Mouse (Mus musculus): ENCODE results near the gene Tspoap1.

The Tspoap1 gene

DNA sequence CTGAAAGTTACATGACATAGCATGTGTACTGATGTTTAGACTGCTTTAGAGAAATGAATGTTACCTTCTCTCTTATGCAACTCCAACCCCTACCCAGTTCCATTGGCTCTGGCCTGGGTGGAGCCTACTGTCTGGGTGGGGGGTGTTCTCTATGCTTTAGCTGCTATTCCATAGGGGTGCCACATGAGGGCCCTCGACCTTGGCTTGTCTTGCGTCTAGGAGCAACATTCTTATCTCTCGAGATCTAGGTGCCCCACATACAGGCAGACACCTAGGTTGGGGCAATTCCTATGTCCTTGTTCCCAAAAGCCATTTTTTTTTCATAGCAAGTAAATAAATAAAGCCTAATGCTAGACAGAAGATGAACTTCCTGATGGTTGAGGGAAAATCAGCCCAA is 734 bp upstream of the Tspoap1 start:
- DNase-seq (ENCODE audit: low read depth), result peak; percentile 89

- no peak for DNase-seq (ENCODE audit: low read depth)
Observed at GRCm38 (mm10) chr11:87761181-87761721, 910 bp downstream of the Tspoap1 start.

GRCm38 (mm10) chr11:87761806-87762701 is 1.7 kb downstream of the Tspoap1 start:
- DNase-seq (ENCODE audit: low read depth), result peak; percentile 48

DNA sequence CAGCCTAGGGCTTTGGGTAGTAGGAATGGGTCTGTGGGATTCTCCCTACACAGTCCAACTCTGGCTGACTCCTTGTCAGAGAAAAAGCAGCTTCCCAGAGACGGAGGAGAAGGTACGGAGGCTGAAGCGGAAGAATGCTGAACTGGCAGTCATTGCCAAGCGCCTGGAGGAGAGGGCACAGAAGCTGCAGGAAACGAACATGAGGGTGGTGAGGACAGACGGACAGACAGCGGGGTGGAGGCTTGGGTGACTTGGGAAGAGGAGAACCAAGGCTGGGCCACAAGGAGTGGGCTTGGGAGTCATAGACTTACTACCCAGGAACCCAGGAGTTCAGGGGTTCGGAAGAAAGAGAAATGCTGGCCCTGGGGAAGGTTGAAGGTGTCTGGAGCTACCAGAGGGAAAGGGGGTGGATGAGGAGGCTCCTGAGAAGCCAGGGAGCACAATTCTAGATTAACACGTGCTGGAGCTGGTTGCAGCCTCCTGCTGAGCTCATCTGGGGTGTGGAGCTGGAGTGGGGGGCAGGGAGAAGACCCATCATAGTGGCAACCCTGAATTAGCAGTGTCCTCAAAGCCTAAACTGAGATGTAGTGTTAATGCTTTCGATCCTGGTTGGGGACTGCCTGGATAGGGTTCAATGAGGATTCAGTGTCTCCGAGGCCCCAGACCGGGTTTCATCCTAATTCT is 2.5 kb downstream of the Tspoap1 start:
- DNase-seq (ENCODE audit: low read depth), result no peak

DNA sequence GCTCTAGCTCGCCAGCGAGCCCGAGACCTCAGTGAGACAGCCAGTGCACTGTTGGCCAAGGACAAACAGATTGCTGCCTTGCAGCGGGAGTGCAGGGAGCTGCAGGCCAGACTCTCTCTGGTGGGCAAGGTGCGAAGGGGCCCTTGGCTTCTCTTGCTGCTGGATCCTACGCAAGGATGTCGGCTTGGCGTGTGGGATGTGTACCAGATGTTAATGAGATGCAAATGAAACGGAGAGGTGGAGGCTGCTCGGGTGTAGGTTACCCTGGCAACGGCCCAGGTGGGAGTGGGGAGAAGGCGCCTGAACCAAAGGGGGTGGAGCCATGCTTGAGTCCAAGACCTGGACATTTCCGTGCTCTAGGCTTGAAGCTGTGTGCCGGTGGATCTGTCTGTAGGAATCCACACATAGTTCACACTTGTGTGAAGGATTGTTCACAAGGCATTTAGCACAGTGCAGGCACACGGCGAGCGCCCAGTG is 3.2 kb downstream of the Tspoap1 start:
- peak; percentile 64 for DNase-seq (ENCODE audit: low read depth)

GRCm38 (mm10) chr11:87763988-87764876 is 3.9 kb downstream of the Tspoap1 start:
- DNase-seq (ENCODE audit: low read depth), result peak; percentile 65

GRCm38 (mm10) chr11:87768745-87769144 is 8.4 kb downstream of the Tspoap1 start:
- DNase-seq (ENCODE audit: low read depth), result no peak

GRCm38 (mm10) chr11:87770989-87771388 is 10.6 kb downstream of the Tspoap1 start:
- DNase-seq (ENCODE audit: low read depth), result peak; percentile 90

- no peak for DNase-seq (ENCODE audit: low read depth)
Observed at GRCm38 (mm10) chr11:87772354-87772753, 12.0 kb downstream of the Tspoap1 start.

GRCm38 (mm10) chr11:87778100-87778765 is 17.9 kb downstream of the Tspoap1 start:
- DNase-seq (ENCODE audit: low read depth), result peak; percentile 37

DNA sequence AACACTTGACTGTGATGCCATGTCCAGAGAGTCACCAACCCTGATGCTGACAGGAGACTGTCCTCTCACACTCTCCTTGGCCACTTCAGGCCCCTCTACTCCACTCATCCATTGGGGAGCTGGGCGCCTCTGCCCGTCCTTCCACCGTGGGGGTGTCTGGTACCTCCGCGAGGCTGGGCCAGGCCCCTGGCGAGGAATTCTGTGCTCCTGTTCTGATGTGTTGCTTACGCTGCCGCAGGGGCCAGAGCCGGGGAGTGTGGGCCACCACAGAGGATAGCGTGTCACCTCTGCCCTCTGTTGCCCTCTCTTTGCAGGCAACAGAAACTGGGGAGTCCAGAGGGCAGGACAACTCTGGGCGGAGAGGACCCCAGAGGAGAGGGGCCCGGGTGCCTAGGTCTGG is 18.6 kb downstream of the Tspoap1 start:
- no peak for DNase-seq (ENCODE audit: low read depth)

DNA sequence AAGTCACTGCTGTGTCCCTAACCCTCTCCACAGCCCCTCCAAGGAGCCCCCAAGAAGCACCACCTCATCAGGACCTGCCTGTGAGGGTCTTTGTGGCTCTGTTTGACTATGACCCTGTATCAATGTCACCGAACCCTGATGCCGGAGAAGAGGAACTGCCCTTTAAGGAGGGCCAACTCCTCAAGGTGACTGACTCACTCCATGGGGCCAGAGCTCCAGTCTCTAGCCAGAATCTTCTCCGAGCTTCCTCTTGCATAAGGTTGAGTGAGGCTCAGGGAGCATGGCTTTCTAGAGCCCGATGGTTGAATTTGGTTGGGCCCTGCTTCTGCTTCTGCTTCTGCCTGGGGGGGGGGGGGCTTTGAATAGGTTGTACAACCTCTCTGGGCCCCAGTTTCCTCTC is 19.1 kb downstream of the Tspoap1 start:
- no peak for DNase-seq (ENCODE audit: low read depth)

GRCm38 (mm10) chr11:87780130-87780529 is 19.8 kb downstream of the Tspoap1 start:
- no peak for DNase-seq (ENCODE audit: low read depth)

GRCm38 (mm10) chr11:87790088-87790487 is 29.7 kb downstream of the Tspoap1 start:
- DNase-seq (ENCODE audit: low read depth), result no peak

GRCm38 (mm10) chr11:87793460-87793859 is 33.1 kb downstream of the Tspoap1 start, which contains the start of gene Mpo:
Gene Mpo, plus strand, starts transcription at chr11:87793581.
- no peak for DNase-seq (ENCODE audit: low read depth)

DNA sequence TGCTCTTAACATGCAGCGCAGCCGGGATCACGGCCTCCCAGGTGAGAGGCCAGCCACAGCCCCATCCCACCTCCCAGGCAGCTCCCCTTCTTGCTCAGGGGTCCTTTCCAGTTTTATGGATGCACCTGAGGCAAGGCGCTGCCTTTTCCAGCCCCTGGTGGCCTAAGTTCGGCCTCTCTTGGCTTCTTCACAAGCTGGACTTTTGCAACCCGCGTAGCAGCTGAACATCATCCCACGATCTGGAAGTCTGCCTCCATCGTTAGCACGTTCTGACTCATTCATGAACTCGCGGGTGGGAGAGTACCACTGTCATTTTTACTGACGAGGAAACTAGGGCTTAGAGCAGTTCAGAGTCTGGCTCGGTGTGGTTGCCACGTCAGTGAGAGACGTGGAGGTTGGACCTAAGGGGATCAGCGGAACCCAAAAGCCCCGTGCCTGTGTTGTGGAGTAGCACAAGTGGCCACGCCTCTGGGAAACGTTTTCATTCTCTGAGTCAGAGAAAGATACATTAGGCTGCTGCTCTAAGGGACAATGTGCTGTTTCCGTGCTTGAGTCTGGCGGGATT is 41.5 kb downstream of the Tspoap1 start:
- peak; percentile 63 for DNase-seq (ENCODE audit: low read depth)

DNA sequence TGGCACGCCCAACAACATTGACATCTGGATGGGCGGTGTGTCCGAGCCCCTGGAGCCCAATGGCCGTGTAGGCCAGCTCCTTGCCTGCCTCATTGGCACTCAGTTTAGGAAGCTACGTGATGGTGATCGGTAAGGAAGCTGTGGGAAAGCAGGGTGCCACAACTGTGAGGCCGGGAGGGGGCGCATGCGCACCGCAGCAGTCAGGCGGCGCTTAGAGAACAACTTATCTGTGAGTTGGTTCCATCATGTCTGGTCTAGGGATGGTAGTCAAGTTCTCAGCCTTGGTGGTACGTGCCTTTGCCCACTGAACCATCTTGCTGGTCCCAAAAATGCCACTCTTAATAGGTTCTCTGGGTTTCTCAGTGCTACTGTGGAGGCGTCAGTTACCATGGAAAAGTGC is 42.3 kb downstream of the Tspoap1 start:
- peak; percentile 50 for DNase-seq (ENCODE audit: low read depth)

DNA sequence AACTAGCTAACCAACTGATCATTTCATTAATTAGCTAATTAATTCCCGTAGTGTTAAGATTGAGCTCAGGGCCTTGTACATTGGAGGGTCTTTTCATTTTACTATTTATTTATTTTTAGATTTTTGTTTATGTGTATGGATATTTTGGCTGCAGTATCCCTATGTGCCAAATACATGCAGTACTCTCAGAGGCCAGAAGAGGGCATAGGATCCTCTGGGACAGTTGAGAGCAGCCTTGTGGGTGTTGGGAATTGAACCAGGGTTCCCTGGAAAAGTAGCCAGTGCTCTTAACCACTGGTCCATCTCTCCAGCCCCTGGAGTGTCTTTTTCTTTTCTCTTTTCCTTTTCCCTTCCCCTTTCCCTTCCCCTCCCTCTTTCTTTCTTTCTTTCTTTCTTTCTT is 45.1 kb downstream of the Tspoap1 start:
- DNase-seq (ENCODE audit: low read depth), result peak; percentile 73

DNA sequence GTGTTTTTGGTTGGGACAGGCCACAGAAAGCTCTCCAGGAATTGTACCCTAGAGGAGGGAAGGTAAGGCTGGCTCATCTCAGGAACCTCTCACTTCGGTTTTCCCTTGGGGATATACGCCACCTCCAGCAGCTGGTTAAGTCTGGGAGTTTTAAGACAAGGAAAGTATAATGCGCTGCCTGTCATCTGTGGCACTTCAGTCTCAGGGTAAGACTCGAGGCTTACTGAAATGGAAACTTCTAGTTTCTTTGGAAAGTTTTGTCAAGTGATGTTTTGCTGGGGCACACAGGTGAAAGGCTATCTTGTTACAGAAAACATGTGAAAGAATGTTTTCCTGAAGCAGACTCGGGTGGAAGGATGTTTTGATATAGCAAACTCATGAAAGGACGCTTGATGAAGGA is 47.1 kb downstream of the Tspoap1 start:
- peak; percentile 29 for DNase-seq (ENCODE audit: low read depth)

GRCm38 (mm10) chr11:87808236-87808635 is 47.9 kb downstream of the Tspoap1 start:
- DNase-seq (ENCODE audit: low read depth), result peak; percentile 77

DNA sequence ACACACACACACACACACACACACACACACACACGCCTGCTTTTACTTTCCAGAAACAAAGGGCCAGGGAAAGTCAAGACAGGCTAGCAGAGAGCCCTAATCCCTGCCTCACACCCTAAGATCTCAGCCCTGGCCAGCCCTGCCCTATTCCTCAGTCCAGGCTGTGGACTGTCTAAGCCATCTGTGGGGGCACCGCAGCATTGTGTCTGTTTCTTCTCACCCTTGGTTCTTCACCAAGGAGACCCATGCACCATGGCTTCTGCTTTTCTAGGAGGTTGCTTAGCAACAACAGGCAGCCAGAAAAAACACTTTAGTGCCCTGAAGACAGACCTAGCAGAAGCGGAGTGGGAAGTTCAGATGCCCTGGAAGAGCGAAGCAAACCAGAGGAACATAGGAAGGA is 51.1 kb downstream of the Tspoap1 start:
- no peak for DNase-seq (ENCODE audit: low read depth)
